In the genomic region with DNA sequence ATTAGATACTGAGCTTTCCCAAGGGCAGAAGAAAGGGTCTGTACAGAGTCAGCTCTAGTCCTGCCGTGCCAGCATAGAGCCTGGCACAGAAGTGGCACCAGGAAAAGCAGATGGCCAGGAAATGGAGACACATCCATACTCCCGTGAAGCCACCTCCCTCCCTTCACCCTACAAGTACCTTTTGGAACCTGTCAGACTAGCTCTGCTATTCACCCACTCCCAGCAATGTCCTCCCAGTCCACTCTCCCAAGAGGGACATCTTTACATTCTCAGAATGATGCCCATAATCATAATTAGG, we compare ENCODE assay signal across 21 mouse cellular contexts. TPM values are rescaled to one million over a fixed set of nuclear protein-coding genes. Genes with fewer than 3 reads are reported as not detected.
DNase-seq lines count a peak whose midpoint lies in the region; ATAC-seq lines count a peak whose summit lies in the region.
"Had no signal": no experiment of that assay in that cellular context is flagged by ENCODE, and none has a peak within 500 bp of the region (broad histone marks: within the 10 kb centered on the region; RNA-seq: fewer than 3 reads in every experiment).

No protein-coding gene starts in this region.

- 82% methylated on average over 2 of the region's 2 CpGs for WGBS in heart, embryonic 10.5 days
- WGBS in liver, embryonic 15.5 days (ENCODE audit: insufficient replicate concordance), result 71% methylated on average over 2 of the region's 2 CpGs

- 0 out of 2 replicates have a peak, but pooled peaks cover 3% of the 10 kb centered on the region for H3K36me3 ChIP-seq in heart, embryonic 10.5 days
- peaks cover 97% of the 10 kb centered on the region for H3K36me3 ChIP-seq in liver, embryonic 15.5 days (replicated peaks)
- H3K36me3 ChIP-seq: embryonic facial prominence, embryonic 15.5 days; hindbrain, embryonic 10.5 days; limb, embryonic 13.5 days; stomach, embryonic 15.5 days had no signal

- peaks cover 79% of the 10 kb centered on the region for H3K4me1 ChIP-seq in heart, embryonic 10.5 days
- H3K4me1 ChIP-seq in brown adipose tissue, adult 24 weeks (ENCODE audit: control insufficient read depth, insufficient read depth, insufficient read length, low read length), result peaks cover 40% of the 10 kb centered on the region
- H3K4me1 ChIP-seq in liver, embryonic 15.5 days (replicated peaks), result peaks cover 98% of the 10 kb centered on the region

- intact Hi-C loops in heart, postnatal 25 days (cut with DNase I), result no loop called here

- DNase-seq in heart, embryonic 10.5 days (ENCODE audit: low spot score), result no peak
- DNase-seq in heart, postnatal 25 days (ENCODE audit: low spot score), result no peak
- peak; percentile 84 for DNase-seq in cerebellum, adult 9-10 months
- no peak for DNase-seq in left cerebral cortex, adult 11 months (ENCODE audit: low spot score)
- DNase-seq in layer of hippocampus, postnatal 36 days, result no peak
- DNase-seq: heart, adult 18-20 months; lung, postnatal 10 days; thymus, postnatal 4 days had no signal

- H3K9me3 ChIP-seq in heart, embryonic 10.5 days, result no peaks in the 10 kb centered on the region
- H3K9me3 ChIP-seq in liver, embryonic 15.5 days (replicated peaks), result no peaks in the 10 kb centered on the region
- H3K9me3 ChIP-seq: embryonic facial prominence, embryonic 15.5 days; forebrain, embryonic 13.5 days; hindbrain, embryonic 10.5 days; limb, embryonic 13.5 days; stomach, embryonic 15.5 days had no signal

- H3K4me2 ChIP-seq in liver, embryonic 15.5 days, result peak overlapping the region; percentile 86
- H3K4me2 ChIP-seq: embryonic facial prominence, embryonic 15.5 days; forebrain, embryonic 13.5 days; limb, embryonic 13.5 days; midbrain, embryonic 11.5 days; stomach, embryonic 15.5 days had no signal

- H3K27me3 ChIP-seq in heart, embryonic 10.5 days (ENCODE audit: insufficient read depth, poor library complexity, severe bottlenecking), result peaks cover 5% of the 10 kb centered on the region; the same call in 1 of the 2 replicates
- no peaks in the 10 kb centered on the region for H3K27me3 ChIP-seq in liver, embryonic 15.5 days
- H3K27me3 ChIP-seq: embryonic facial prominence, embryonic 15.5 days; stomach, embryonic 15.5 days had no signal

- H3K9ac ChIP-seq in liver, embryonic 15.5 days, result peak overlapping the region; percentile 3
- H3K9ac ChIP-seq: embryonic facial prominence, embryonic 15.5 days; forebrain, embryonic 13.5 days; limb, embryonic 13.5 days; stomach, embryonic 15.5 days had no signal

- H3K27ac ChIP-seq in heart, embryonic 10.5 days, result peak overlapping the region; percentile 56; the same call in 1 of the 2 replicates
- peak overlapping the region; percentile 26; the same call in 1 of the 2 replicates for H3K27ac ChIP-seq in brown adipose tissue, adult 24 weeks (replicated peaks; ENCODE audit: low read depth, low read length)
- H3K27ac ChIP-seq in liver, embryonic 15.5 days (replicated peaks), result peak overlapping the region; percentile 73
- H3K27ac ChIP-seq: embryonic facial prominence, embryonic 15.5 days; forebrain, embryonic 13.5 days; hindbrain, embryonic 10.5 days; left cerebral cortex, adult 2 months; limb, embryonic 13.5 days; stomach, embryonic 15.5 days had no signal

- ATAC-seq in liver, embryonic 15.5 days (ENCODE audit: insufficient read depth), result no peak
- ATAC-seq: forebrain, embryonic 13.5 days; inflammation-experienced regulatory T-cells, adult 6 months had no signal

- H3K4me3 ChIP-seq in heart, embryonic 10.5 days, result no peak overlapping the region
- no peak overlapping the region for H3K4me3 ChIP-seq in brown adipose tissue, adult 24 weeks (ENCODE audit: insufficient read depth, low read depth, low read length)
- peak overlapping the region; percentile 94 for H3K4me3 ChIP-seq in liver, embryonic 15.5 days (replicated peaks)
- H3K4me3 ChIP-seq: embryonic facial prominence, embryonic 15.5 days; forebrain, embryonic 13.5 days; hindbrain, embryonic 10.5 days; left cerebral cortex, adult 2 months; limb, embryonic 13.5 days; stomach, embryonic 15.5 days had no signal

RNA-seq across cellular contexts. Expression of a gene that starts 6.6 kb away (rescaled TPM):
- 0.10 TPM in 1 of 2 replicates, not detected in the other for polyA plus RNA-seq in heart, embryonic 10.5 days (2016; fragmentation: Nextera tagmentation; extraction: Ambion mirVana)
- under 1 TPM in 1 of 2 experiments, not detected in 1; 0.17 TPM for total RNA-seq in heart, postnatal 25 days (2021)
- not detected in 2 replicates for polyA plus RNA-seq in brown adipose tissue, adult 24 weeks (2012; ENCODE audit: insufficient read depth, insufficient read length, missing spikeins)
- polyA plus RNA-seq in liver, embryonic 15.5 days (2015; fragmentation: Nextera tagmentation; extraction: Ambion mirVana), result 0.43 and 0.46 TPM in 2 replicates
- total RNA-seq in layer of hippocampus, postnatal 36 days (2021), result not detected
- total RNA-seq: layer of hippocampus, adult 18-20 months; left cerebral cortex, adult 2 months had no signal
- polyA plus RNA-seq: C2C12; forebrain, embryonic 13.5 days; inflammation-experienced regulatory T-cells, adult 6 months; limb, embryonic 13.5 days; midbrain, embryonic 11.5 days; neural tube, embryonic 14.5 days had no signal

RNA-seq across cellular contexts. Expression of a gene that starts 7.2 kb away (rescaled TPM):
- polyA plus RNA-seq in heart, embryonic 10.5 days (2016; fragmentation: Nextera tagmentation; extraction: Ambion mirVana), result 73.5 and 78.8 TPM in 2 replicates
- 100 to 1,000 TPM; 144 to 184 TPM for total RNA-seq in heart, postnatal 25 days (2021)
- 37.1 and 44.1 TPM in 2 replicates for polyA plus RNA-seq in brown adipose tissue, adult 24 weeks (2012; ENCODE audit: insufficient read depth, insufficient read length, missing spikeins)
- 181 and 204 TPM in 2 replicates for polyA plus RNA-seq in liver, embryonic 15.5 days (2015; fragmentation: Nextera tagmentation; extraction: Ambion mirVana)
- total RNA-seq in layer of hippocampus, postnatal 36 days (2021), result 10 to 100 TPM; 16.9 to 23.7 TPM
